ENCODE assay signal across 9 mouse cellular contexts in genomic region chr1:175693429-175693960, GRCm38 (mm10). TPM values are rescaled to one million over a fixed set of nuclear protein-coding genes. Genes with fewer than 3 reads are reported as not detected.
DNase-seq lines count a peak whose midpoint lies in the region; ATAC-seq and TF ChIP-seq lines count a peak whose summit lies in the region.
"Had no signal": no experiment of that assay in that cellular context is flagged by ENCODE, and none has a peak within 500 bp of the region (broad histone marks: within the 10 kb centered on the region; RNA-seq: fewer than 3 reads in every experiment).

No protein-coding gene starts in this region.

- no peak overlapping the region for H3K9ac ChIP-seq in heart, adult 2 months (ENCODE audit: low read depth, low read length)
- no peak overlapping the region for H3K9ac ChIP-seq in forebrain, embryonic 15.5 days (replicated peaks)
- peak overlapping the region; percentile 43; the same call in 1 of the 2 replicates for H3K9ac ChIP-seq in kidney, embryonic 15.5 days

- DNase-seq in heart, adult 2 months: no peak
- DNase-seq in heart, postnatal 25 days (ENCODE audit: low spot score): no peak
- peak; percentile 6 for DNase-seq in c-Kit-positive CD71-negative TER-119-negative erythroid progenitor cells, embryonic 14.5 days (ENCODE audit: low read depth)
- DNase-seq in yolk sac, embryonic 10.5 days (ENCODE audit: low spot score): peak; percentile 7
- no peak for DNase-seq in gastrocnemius, adult 8-10 months (ENCODE audit: low spot score in 2 of 2)

- H3K9me3 ChIP-seq in forebrain, embryonic 15.5 days: no peaks in the 10 kb centered on the region
- H3K9me3 ChIP-seq in kidney, embryonic 15.5 days (replicated peaks): no peaks in the 10 kb centered on the region

- H3K27ac ChIP-seq in heart, adult 2 months: no peak overlapping the region; the same call in 1 of the 2 replicates
- peak overlapping the region; percentile 88 for H3K27ac ChIP-seq in forebrain, embryonic 15.5 days (replicated peaks)
- H3K27ac ChIP-seq in kidney, embryonic 15.5 days: no peak overlapping the region

- TF ChIP-seq CTCF in heart, adult 2 months (IDR thresholded peaks at IDR 0.05): no peak

- intact Hi-C loops in heart, adult 2 months (cut with DNase I): loop anchor here (2.0 kb wide), 1 partner anchor 69 kb away; the partner anchor contains the start of gene Fh1
- intact Hi-C loops in heart, postnatal 25 days (cut with DNase I): loop anchor here (2.0 to 10.0 kb wide), 3 partner anchors 69 to 231 kb away; partner anchors contain the start of genes Exo1, Fh1 and Gm38100

- no peak for TF ChIP-seq POLR2A in heart, adult 2 months (IDR thresholded peaks at IDR 0.05; ENCODE audit: insufficient read depth, low read depth, low read length)

- 25% methylated on average over 12 of the region's 12 CpGs for WGBS in heart, adult 2 months
- 39% methylated on average over 12 of the region's 12 CpGs for WGBS in forebrain, embryonic 15.5 days
- WGBS in kidney, embryonic 15.5 days: 43% methylated on average over 12 of the region's 12 CpGs

- H3K4me3 ChIP-seq in heart, adult 2 months: peak overlapping the region; percentile 95
- peak overlapping the region; percentile 75 for H3K4me3 ChIP-seq in forebrain, embryonic 15.5 days
- peak overlapping the region; percentile 80 for H3K4me3 ChIP-seq in kidney, embryonic 15.5 days (replicated peaks)

- peak; percentile 7 for ATAC-seq in forebrain, embryonic 15.5 days (replicated peaks)
- ATAC-seq in kidney, embryonic 15.5 days (replicated peaks; ENCODE audit: low FRiP score): 0 out of 2 replicates have a peak, but pooled peaks have one; percentile 0
- ATAC-seq in megakaryocyte-erythroid progenitor cell, adult 5-6 weeks (replicated peaks; ENCODE audit: low FRiP score, low TSS enrichment, poor library complexity, severe bottlenecking): peak; percentile 6

- H3K4me2 ChIP-seq in forebrain, embryonic 15.5 days (replicated peaks): peak overlapping the region; percentile 92
- peak overlapping the region; percentile 91 for H3K4me2 ChIP-seq in kidney, embryonic 15.5 days

- no peaks in the 10 kb centered on the region for H3K27me3 ChIP-seq in heart, adult 2 months (ENCODE audit: control insufficient read depth, insufficient read depth, low read length)
- H3K27me3 ChIP-seq in forebrain, embryonic 15.5 days: no peaks in the 10 kb centered on the region
- no peaks in the 10 kb centered on the region for H3K27me3 ChIP-seq in kidney, embryonic 15.5 days

- H3K36me3 ChIP-seq in heart, adult 2 months (ENCODE audit: control insufficient read depth, insufficient read depth, low read length): 0 out of 2 replicates have a peak, but pooled peaks cover 2% of the 10 kb centered on the region
- H3K36me3 ChIP-seq in forebrain, embryonic 15.5 days: no peaks in the 10 kb centered on the region
- no peaks in the 10 kb centered on the region for H3K36me3 ChIP-seq in kidney, embryonic 15.5 days

- H3K4me1 ChIP-seq in heart, adult 2 months (ENCODE audit: control insufficient read depth, insufficient read depth, low read length): peaks cover 1% of the 10 kb centered on the region; the same call in 1 of the 2 replicates
- peaks cover 20% of the 10 kb centered on the region for H3K4me1 ChIP-seq in forebrain, embryonic 15.5 days
- peaks cover 18% of the 10 kb centered on the region for H3K4me1 ChIP-seq in kidney, embryonic 15.5 days

- no peaks in the 10 kb centered on the region for H3K79me2 ChIP-seq in heart, adult 2 months (replicated peaks; ENCODE audit: control insufficient read depth, insufficient read depth, low read length)

- TF ChIP-seq EP300 in heart, adult 2 months (IDR thresholded peaks at IDR 0.05; ENCODE audit: insufficient read depth, low read depth, low read length): no peak

RNA-seq across cellular contexts. Expression of gene Chml, which starts 0.8 kb away (rescaled TPM):
- 1 to 10 TPM; 8.9 to 9.4 TPM for total RNA-seq in heart, adult 2 months (2021)
- polyA plus RNA-seq in heart, adult 2 months (2012; rRNA removed): 1.4 and 2.5 TPM in 2 replicates
- 10 to 100 TPM; 10.9 to 13.6 TPM for total RNA-seq in heart, postnatal 25 days (2021)
- polyA plus RNA-seq in forebrain, embryonic 15.5 days (2015; fragmentation: Nextera tagmentation; extraction: Ambion mirVana): 2.0 and 2.4 TPM in 2 replicates
- polyA plus RNA-seq in kidney, embryonic 15.5 days (2015; fragmentation: Nextera tagmentation; extraction: Ambion mirVana): 3.0 and 3.4 TPM in 2 replicates
- 7.0 and 12.6 TPM in 2 replicates for total RNA-seq in megakaryocyte-erythroid progenitor cell, adult 5-6 weeks (2014; fragmentation: Nextera tagmentation)
- 12.5 and 15.8 TPM in 2 replicates for total RNA-seq in megakaryocyte-erythroid progenitor cell, adult 5-6 weeks (2017)
- 1 to 10 TPM; 3.0 to 6.0 (median 3.7) TPM for total RNA-seq in gastrocnemius, adult 8-10 months (2022)

RNA-seq across cellular contexts. Expression of gene Opn3, which starts 0.9 kb away (rescaled TPM):
- 1 to 10 TPM; 5.6 to 6.6 TPM for total RNA-seq in heart, adult 2 months (2021)
- polyA plus RNA-seq in heart, adult 2 months (2012; rRNA removed): 2.2 and 3.0 TPM in 2 replicates
- 1 to 10 TPM; 8.5 to 8.9 TPM for total RNA-seq in heart, postnatal 25 days (2021)
- polyA plus RNA-seq in forebrain, embryonic 15.5 days (2015; fragmentation: Nextera tagmentation; extraction: Ambion mirVana): 3.8 and 4.3 TPM in 2 replicates
- polyA plus RNA-seq in kidney, embryonic 15.5 days (2015; fragmentation: Nextera tagmentation; extraction: Ambion mirVana): 8.1 and 9.6 TPM in 2 replicates
- total RNA-seq in megakaryocyte-erythroid progenitor cell, adult 5-6 weeks (2014; fragmentation: Nextera tagmentation): 0.72 TPM in 1 of 2 replicates, not detected in the other
- total RNA-seq in megakaryocyte-erythroid progenitor cell, adult 5-6 weeks (2017): 0.23 and 1.1 TPM in 2 replicates
- 1 to 10 TPM; 3.8 to 6.2 (median 5.0) TPM for total RNA-seq in gastrocnemius, adult 8-10 months (2022)

RNA-seq across cellular contexts. Expression of gene Wdr64, which starts 4.9 kb away (rescaled TPM):
- not detected for total RNA-seq in heart, adult 2 months (2021)
- 0.12 TPM in 1 of 2 replicates, not detected in the other for polyA plus RNA-seq in heart, adult 2 months (2012; rRNA removed)
- not detected for total RNA-seq in heart, postnatal 25 days (2021)
- not detected in 2 replicates for polyA plus RNA-seq in forebrain, embryonic 15.5 days (2015; fragmentation: Nextera tagmentation; extraction: Ambion mirVana)
- 0.08 and 0.10 TPM in 2 replicates for polyA plus RNA-seq in kidney, embryonic 15.5 days (2015; fragmentation: Nextera tagmentation; extraction: Ambion mirVana)
- total RNA-seq in megakaryocyte-erythroid progenitor cell, adult 5-6 weeks (2014; fragmentation: Nextera tagmentation): not detected in 2 replicates
- total RNA-seq in megakaryocyte-erythroid progenitor cell, adult 5-6 weeks (2017): not detected in 2 replicates
- not detected for total RNA-seq in gastrocnemius, adult 8-10 months (2022)
- total RNA-seq: left cerebral cortex, adult 8-10 months had no signal

Comparison
In these comparisons a context has a peak if more than half of its experiments do, and no peak if none do; other contexts are left out.
1. DNase-seq: peak in c-Kit-positive CD71-negative TER-119-negative erythroid progenitor cells, embryonic 14.5 days (single experiment) and yolk sac, embryonic 10.5 days (single experiment); none in heart, adult 2 months (0 of 2), heart, postnatal 25 days (single experiment) and gastrocnemius, adult 8-10 months (0 of 2).
2. Peak in every context shown above with its lines, with median percentiles within 50 percentile points of each other: H3K4me3 ChIP-seq and ATAC-seq.